Mouse (Mus musculus): ENCODE measurements around the gene Apex1. TPM values are rescaled to one million over a fixed set of nuclear protein-coding genes. Genes with fewer than 3 reads are reported as not detected.
"Not testable (repeated sequence)": the region's sequence is repeated elsewhere in the genome, so short reads cannot be mapped to it uniquely, and the experiment has no call there.

Gene Apex1
- total RNA-seq, 2 experiments from 2014 or later, result 26.9 to 28.6 TPM

DNA sequence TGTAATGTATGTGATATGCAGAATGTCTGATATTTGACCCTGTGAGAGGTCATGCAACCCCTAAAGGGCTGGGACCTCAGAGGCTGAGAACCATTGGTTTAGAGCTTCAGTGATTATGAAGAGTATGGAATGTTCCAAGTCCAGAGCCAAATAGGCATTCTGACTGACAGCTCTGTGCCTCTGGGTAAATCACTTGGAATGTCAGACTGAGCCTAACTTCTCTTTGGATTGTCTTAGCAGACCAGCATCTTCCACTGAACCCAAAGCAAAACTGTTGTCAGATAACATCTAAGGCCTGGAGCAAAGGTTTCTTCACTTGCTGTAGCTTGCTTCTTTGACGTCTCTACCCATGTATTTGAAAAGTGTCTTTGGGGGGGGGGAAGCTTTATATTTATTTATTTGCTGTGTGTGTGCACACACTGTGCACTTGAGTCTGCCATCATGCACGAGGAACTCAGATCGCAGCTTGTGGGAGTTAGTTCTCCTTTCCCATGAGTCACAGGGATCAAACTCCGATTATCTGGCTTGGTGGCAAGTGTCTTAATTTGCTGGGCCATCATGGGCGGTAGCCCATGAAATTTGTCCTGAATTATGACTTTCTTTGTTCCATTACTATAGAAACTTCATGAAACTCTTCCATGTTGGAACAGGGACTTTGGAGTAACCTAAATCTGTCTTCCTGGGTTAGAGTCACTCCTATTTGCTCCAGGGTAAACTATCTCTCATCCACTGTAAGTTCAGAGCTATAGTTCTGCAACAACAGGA is 43.6 kb downstream of the Apex1 start:
- DNase-seq, result no peak

DNA sequence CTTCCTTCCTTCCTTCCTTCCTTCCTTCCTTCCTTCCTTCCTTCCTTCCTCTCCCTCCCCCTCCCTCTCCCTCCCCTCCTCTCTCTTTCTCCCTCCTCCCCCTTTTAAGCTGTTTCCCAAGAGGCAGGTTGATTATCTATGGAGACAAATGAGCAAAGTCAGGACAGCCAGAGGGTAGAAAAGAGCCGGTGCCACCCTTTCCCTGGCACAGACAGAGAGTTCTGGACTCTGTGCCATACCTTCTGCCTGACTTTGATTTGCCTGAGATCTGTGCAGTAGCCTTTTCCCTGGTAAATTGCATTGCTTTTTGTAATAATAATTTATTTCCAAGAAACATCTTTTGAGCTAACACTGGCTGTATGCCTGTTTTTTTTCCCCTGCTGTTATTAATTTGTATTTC is 44.3 kb downstream of the Apex1 start:
- no peak for DNase-seq
- intact Hi-C loops (cut with DNase I), result no loop called here

More for the DNA sequence above, 43.6 kb downstream of the Apex1 start:
- intact Hi-C loops (cut with DNase I), result no loop called here

DNA sequence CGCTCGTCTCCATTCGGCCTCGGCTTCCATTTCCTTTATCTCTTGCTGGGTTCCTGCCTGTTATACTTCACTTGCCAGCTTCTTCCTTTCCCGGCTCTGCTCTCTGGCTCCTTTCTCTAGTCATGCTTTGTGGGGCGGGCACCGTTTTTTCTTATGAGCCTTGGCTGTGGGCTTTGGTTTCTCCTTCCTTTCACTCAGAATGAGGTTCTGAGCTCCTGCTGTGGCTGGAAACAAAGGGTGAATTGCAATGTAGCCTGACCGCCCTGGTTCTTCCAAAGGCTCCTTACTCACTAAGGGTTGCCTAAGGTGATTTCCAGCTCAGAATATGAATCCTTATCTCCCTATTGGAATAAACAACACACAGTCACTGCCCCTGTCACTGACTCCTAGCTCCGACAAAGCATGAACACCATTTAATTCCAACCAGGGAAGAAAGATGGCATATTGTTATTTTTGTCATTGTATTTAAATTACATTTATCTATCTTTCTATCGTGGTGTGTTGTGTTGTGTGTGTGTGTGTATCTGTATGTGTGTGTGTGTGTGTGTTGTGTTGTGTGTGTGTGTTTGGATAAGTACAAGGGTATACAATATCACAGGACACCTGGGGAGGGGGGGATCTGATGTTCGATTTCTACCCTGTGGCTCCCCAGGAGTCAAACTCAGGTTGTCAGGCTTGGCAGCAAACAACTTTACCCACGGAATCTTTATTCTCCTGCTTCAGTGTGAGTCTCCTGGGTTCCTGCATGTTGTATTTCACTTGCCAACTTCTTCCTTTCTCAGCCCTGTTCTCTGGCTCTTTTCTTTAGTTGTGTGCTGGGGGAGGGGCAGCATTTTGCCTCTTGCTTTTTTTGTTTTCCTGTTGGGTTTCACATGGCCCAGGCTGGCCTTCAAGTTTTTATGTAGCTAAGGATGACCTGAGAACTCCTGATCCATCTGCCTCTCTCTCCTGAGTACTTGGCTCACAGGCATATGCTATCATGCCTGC is 45.1 kb downstream of the Apex1 start:
- intact Hi-C loops (cut with DNase I), result no loop called here
- DNase-seq, result peak in 1 of 2 experiments; percentile 15

DNA sequence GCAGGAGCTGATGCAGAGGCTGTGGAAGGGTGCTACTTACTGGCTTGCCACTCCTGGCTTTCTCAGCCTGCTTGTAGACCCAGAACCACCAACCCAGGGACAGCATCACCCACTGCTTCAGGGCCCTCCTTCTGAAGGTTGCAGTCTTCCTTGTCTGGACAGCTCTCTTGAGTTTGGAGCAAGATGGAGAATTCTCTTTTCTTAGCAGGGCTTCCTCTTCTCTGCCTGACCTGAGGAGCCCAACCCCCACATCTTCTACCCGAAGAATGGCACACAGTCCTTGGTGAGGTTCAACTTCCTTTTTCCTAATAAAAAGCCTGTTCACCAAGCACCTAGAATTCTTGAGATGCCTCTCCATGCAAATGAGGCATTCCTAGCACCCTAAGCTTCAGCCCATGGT is 46.1 kb downstream of the Apex1 start:
- no peak for DNase-seq
- intact Hi-C loops (cut with DNase I), result no loop called here

DNA sequence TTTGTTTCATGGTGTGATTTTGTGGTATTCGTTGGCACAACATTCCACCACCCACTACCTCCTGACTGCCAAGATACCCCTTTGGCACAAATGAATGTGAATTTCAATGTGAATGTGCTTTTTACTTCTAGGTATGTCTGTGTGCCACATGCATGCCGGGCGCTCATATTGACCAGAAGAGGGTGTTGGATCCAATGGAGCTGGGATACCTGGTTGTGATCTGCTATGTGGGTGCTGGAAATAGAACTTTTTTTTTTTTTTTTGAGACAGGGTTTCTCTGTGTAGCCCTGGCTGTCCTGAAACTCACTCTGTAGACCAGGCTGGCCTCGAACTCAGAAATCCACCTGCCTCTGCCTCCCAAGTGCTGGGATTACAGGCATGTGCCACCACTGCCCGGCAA is 48.3 kb downstream of the Apex1 start:
- intact Hi-C loops (cut with DNase I); DNase-seq: not testable (repeated sequence)

DNA sequence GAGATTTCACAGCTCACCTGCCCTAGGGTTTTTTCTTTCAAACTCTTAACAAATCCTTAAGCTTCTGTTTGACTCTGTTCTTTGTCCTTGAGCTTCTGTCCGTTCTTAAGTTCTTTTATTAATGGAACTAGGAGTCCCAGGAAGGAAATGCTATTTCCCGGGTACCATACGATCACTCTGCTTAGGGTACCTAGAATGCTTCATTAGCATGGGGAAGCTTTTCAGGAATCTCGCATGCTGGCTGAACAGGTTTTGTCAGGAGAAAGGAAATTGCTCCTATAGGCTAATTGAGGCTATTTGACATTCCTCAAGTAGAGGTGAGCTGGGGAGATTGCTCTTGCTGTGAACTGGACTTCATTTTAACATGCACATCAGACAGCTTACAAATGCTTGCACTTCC is 48.9 kb downstream of the Apex1 start:
- no peak for DNase-seq
- intact Hi-C loops (cut with DNase I), result no loop called here

DNA sequence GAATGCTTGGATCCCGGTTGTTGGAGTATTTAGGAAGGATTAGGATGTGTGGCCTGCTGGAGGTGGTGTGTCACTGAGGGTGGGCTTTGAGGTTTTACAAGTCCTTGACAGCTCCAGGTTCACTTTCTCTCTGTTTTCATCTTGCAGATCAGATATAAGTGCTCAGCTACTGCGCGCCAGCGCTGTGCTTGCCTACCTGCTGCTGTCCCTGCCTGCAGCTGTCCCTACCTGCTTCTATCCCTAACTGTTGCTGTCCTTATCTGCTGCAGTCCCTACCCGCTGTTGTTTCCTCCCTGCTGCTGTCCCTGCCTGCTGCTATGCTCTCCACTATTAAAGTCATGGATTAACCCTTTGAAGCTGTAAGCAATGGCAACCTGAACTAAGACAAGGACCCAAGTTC is 50.2 kb downstream of the Apex1 start:
- intact Hi-C loops (cut with DNase I), result no loop called here
- DNase-seq, result no peak

DNA sequence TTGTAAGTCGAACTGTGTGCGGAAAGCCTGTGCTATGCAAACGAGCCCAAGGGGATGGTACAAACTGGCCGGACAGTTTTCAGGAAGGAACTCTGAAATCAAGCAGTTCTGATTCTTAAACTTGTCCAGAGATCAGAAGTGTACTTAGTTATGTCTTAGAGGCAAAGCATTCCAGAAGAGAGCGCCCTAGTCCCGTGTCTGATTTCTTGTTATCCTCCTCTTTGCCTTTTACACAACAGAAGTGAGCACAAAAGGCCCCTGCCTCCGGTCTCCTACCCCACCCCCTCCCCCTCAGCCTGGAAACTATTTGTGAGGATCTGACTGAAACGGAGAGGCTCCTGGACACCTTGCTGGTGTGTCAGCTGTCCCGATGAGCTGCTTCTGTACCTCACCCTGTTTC is 51.9 kb downstream of the Apex1 start:
- intact Hi-C loops (cut with DNase I), result no loop called here
- DNase-seq, result no peak

Other genes with a start within 250 kb of the Apex1 start
- gene Olfr747, start 231.8 kb upstream of the Apex1 start, total RNA-seq (2021), result not detected
- not detected for gene Olfr748, start 217.6 kb upstream of the Apex1 start, total RNA-seq (2021)
- gene Olfr749, start 179.9 kb upstream of the Apex1 start, total RNA-seq (2021), result not detected
- gene Ttc5, start 139.4 kb upstream of the Apex1 start, total RNA-seq (2021), result 1 to 10 TPM; 5.8 to 7.1 TPM
- gene Ccnb1ip1, start 117.2 kb upstream of the Apex1 start, total RNA-seq (2021), result under 1 TPM in 1 of 2 experiments, not detected in 1; 0.86 TPM
- gene Parp2, start 117.1 kb upstream of the Apex1 start, total RNA-seq (2021), result 10 to 100 TPM in 1 of 2 experiments, 1 to 10 TPM in 1; 8.0 to 10.2 TPM
- gene Tep1, start 54.4 kb upstream of the Apex1 start, total RNA-seq (2021), result 1 to 10 TPM; 6.6 to 8.8 TPM
- gene Klhl33, start 27.5 kb upstream of the Apex1 start, total RNA-seq (2021), result 100 to 1,000 TPM; 100 to 136 TPM
- gene Osgep, start 75 bp upstream of the Apex1 start, total RNA-seq (2021), result 10 to 100 TPM; 38.3 to 46.7 TPM
- 10 to 100 TPM; 12.4 to 15.4 TPM for gene Pip4p1, start 5.9 kb downstream of the Apex1 start, total RNA-seq (2021)
- 1 to 10 TPM; 3.9 to 4.3 TPM for gene Pnp, start 6.1 kb downstream of the Apex1 start, total RNA-seq (2021)
- 1 to 10 TPM; 2.4 to 5.2 TPM for gene Gm49342, start 19.5 kb downstream of the Apex1 start, total RNA-seq (2021)
- gene Pnp2, start 31.0 kb downstream of the Apex1 start, total RNA-seq (2021), result under 1 TPM in 1 of 2 experiments, not detected in 1; 0.41 TPM
- gene Rnase10, start 82.8 kb downstream of the Apex1 start, total RNA-seq (2021), result not detected
- gene Rnase9, start 116.9 kb downstream of the Apex1 start, total RNA-seq (2021), result not detected
- not detected for gene Rnase11, start 125.2 kb downstream of the Apex1 start, total RNA-seq (2021)
- not detected for gene Rnase12, start 132.7 kb downstream of the Apex1 start, total RNA-seq (2021)
- gene Olfr750, start 149.5 kb downstream of the Apex1 start, total RNA-seq (2021), result not detected
- 10 to 100 TPM; 30.2 to 30.3 TPM for gene Rnase4, start 166.1 kb downstream of the Apex1 start, total RNA-seq (2021)
- 1 to 10 TPM; 3.1 TPM for gene Ang, start 166.2 kb downstream of the Apex1 start, total RNA-seq (2021)
- gene Eddm3b, start 189.5 kb downstream of the Apex1 start, total RNA-seq (2021), result not detected
- under 1 TPM in 1 of 2 experiments, not detected in 1; 0.22 TPM for gene Rnase6, start 198.9 kb downstream of the Apex1 start, total RNA-seq (2021)
- not detected for gene Rnase1, start 221.8 kb downstream of the Apex1 start, total RNA-seq (2021)
- gene Rnase2b, start 237.3 kb downstream of the Apex1 start, total RNA-seq (2021), result not detected

Data from gastrocnemius, postnatal 36 days (tissue).